Mouse (Mus musculus): Measurements from ENCODE around the gene Ubqln4.

DNA sequence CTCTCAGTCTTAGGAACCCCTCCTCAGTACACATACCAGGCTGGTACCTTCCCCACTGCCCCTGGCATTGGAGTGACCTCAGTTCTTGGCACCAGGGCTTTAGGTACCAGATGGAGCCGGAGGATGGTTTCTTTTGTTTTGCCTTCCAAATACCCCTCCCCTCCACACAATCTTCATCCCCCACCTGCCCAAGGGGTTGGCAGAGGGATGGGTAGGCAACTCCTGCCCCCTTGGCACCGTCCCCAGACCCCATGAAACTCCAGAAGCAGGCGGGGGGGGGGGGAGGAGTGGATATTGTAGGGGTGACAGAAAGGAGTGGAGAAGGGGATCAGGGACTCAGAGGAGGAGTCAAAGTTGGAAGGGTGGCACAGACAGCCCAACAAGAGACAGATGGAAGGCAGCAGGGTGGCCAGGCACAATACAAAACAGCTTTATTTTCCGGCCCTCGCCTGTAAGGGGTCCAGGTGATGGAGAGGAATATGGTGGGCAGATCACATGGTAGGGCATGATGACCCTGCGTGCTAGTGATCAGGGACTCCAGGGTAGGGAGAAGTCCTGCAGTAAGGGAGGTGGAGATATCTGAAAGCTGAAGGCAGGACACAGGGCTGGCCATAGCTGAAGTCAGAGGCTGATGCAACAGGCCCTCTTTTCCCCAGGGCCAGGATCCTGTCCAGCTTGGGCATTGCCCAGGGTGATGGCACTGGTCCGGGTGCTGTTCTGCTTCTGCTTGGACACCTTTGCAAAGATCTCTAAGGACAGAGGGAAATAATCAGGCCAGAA lies 11.7 kb upstream of the Ubqln4 start:
- TF ChIP-seq CTCF (IDR thresholded peaks at IDR 0.05) (no peak), EP300 (IDR thresholded peaks at IDR 0.05) (no peak)

All from lung, postnatal 0 days (tissue).